Mouse (Mus musculus): ENCODE data around the gene Rbl1. TPM values are rescaled to one million over a fixed set of nuclear protein-coding genes. Genes with fewer than 3 reads are reported as not detected.

Gene Rbl1
- total and polyA plus RNA-seq, 3 experiments, result 17.8 to 18.1 TPM; not detected in 1

DNA sequence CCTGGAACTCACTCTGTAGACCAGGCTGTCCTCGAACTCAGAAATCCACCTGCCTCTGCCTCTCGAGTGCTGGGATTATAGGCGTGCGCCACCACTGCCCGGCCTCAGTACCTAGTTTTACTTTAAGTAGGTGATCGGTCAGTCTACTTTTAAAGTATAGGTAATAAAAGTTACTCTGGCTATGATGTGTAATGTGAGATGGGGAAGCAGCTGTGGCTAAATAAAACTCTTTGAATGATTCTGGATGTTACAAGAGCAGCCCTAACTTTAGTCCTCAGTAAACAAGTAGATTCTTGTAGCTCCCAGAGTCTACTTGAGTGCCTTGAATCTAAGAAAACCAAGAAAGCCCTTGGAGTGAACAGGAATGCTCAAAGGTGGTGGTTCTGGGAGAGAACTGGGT is 31.4 kb downstream of the Rbl1 start:
- peaks cover 9 to 12% of the 10 kb centered on the region in 2 experiments; a peak in 3 of 4 replicates for H3K4me1 ChIP-seq (ENCODE audit: control insufficient read depth in 1 of 2, insufficient read depth in 2 of 2, low read length in 2 of 2)
- H3K36me3 ChIP-seq (ENCODE audit: control insufficient read depth in 1 of 2, insufficient read depth in 2 of 2, low read length in 2 of 2), result peaks cover 24 to 37% of the 10 kb centered on the region in 2 experiments
- no peaks in the 10 kb centered on the region for H3K9me3 ChIP-seq (replicated peaks; ENCODE audit: insufficient read depth, low read length)
- no peak overlapping the region for H3K27ac ChIP-seq (ENCODE audit: control insufficient read depth, low read depth, low read length)
- no peak for TF ChIP-seq TBP (IDR thresholded peaks at IDR 0.05; ENCODE audit: low read depth, low read length)
- no peak for TF ChIP-seq E2F4 (IDR thresholded peaks at IDR 0.05; ENCODE audit: borderline replicate concordance, low read depth, low read length)
- TF ChIP-seq TAL1 (IDR thresholded peaks at IDR 0.05; ENCODE audit: low read length), result no peak
- no peak for TF ChIP-seq NELFE (IDR thresholded peaks at IDR 0.05; ENCODE audit: low read depth, low read length)
- TF ChIP-seq HCFC1 (IDR thresholded peaks at IDR 0.05; ENCODE audit: low read depth, low read length), result no peak
- no peak for TF ChIP-seq TCF12 (IDR thresholded peaks at IDR 0.05; ENCODE audit: low read depth, low read length)
- no peak for TF ChIP-seq ZNF384 (IDR thresholded peaks at IDR 0.05; ENCODE audit: low read depth, low read length)
- TF ChIP-seq MAFK (IDR thresholded peaks at IDR 0.05; ENCODE audit: borderline replicate concordance, low read depth, low read length), result no peak
- no peak for TF ChIP-seq NRF1 (IDR thresholded peaks at IDR 0.05; ENCODE audit: insufficient read depth, low read depth, low read length, poor library complexity, severe bottlenecking)
- TF ChIP-seq ELF1 (IDR thresholded peaks at IDR 0.05; ENCODE audit: low read depth, low read length), result no peak
- no peak for TF ChIP-seq MXI1 (IDR thresholded peaks at IDR 0.05; ENCODE audit: low read depth, low read length)
- no peak for TF ChIP-seq RAD21 (IDR thresholded peaks at IDR 0.05; ENCODE audit: low read depth, low read length)
- no peak for TF ChIP-seq ETS1 (IDR thresholded peaks at IDR 0.05; ENCODE audit: low read depth, low read length)
- TF ChIP-seq SIN3A (IDR thresholded peaks at IDR 0.05; ENCODE audit: low read length), result no peak
- no peak for TF ChIP-seq MYB (IDR thresholded peaks at IDR 0.05; ENCODE audit: low read depth, low read length)
- no peak for TF ChIP-seq JUND (IDR thresholded peaks at IDR 0.05; ENCODE audit: low read depth, low read length)
- TF ChIP-seq RCOR1 (IDR thresholded peaks at IDR 0.05; ENCODE audit: low read depth, low read length), result no peak
- DNase-seq (ENCODE audit: low read depth, low spot score), result no peak
- H3K9ac ChIP-seq (ENCODE audit: control insufficient read depth, low read depth, low read length, poor library complexity, severe bottlenecking), result no peak overlapping the region
- no peak overlapping the region for H3K4me3 ChIP-seq (ENCODE audit: control insufficient read depth in 1 of 2, insufficient read depth in 1 of 2, low read depth in 2 of 2, low read length in 2 of 2)
- H3K27me3 ChIP-seq (ENCODE audit: control insufficient read depth in 1 of 2, insufficient read depth in 2 of 2, low read length in 2 of 2), result no peaks in the 10 kb centered on the region
- H3K79me2 ChIP-seq (ENCODE audit: control insufficient read depth, insufficient read depth, low read length, poor library complexity), result no peaks in the 10 kb centered on the region

DNA sequence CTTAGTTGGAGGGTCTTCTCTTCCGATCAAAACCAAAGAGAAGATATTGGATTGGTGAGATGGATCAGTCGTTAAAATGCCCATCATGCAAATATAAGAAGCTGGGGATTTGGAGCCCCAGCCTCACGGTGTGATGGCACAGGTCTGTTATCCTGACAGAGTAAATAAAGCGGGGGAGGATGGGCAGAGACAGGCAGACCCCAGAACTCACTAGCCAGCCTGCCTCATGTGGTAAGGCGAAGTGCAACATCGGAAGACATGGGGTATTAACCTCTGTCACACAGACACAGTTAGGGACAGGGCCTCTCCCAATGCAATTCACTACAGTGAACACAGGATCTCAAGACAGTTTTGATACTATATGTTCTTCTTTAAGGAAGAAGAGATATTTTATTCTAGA is 33.7 kb downstream of the Rbl1 start:
- peaks cover 0 to 9% of the 10 kb centered on the region in 2 experiments; a peak in 3 of 4 replicates for H3K4me1 ChIP-seq (ENCODE audit: control insufficient read depth in 1 of 2, insufficient read depth in 2 of 2, low read length in 2 of 2)
- no peak overlapping the region for H3K9ac ChIP-seq (ENCODE audit: control insufficient read depth, low read depth, low read length, poor library complexity, severe bottlenecking)
- no peak overlapping the region for H3K4me3 ChIP-seq (ENCODE audit: control insufficient read depth in 1 of 2, insufficient read depth in 1 of 2, low read depth in 2 of 2, low read length in 2 of 2)
- no peaks in the 10 kb centered on the region for H3K27me3 ChIP-seq (ENCODE audit: control insufficient read depth in 1 of 2, insufficient read depth in 2 of 2, low read length in 2 of 2)
- H3K36me3 ChIP-seq (ENCODE audit: control insufficient read depth in 1 of 2, insufficient read depth in 2 of 2, low read length in 2 of 2), result peaks cover 14 to 25% of the 10 kb centered on the region in 2 experiments
- no peak overlapping the region for H3K27ac ChIP-seq (ENCODE audit: control insufficient read depth, low read depth, low read length)
- no peaks in the 10 kb centered on the region for H3K9me3 ChIP-seq (replicated peaks; ENCODE audit: insufficient read depth, low read length)
- no peaks in the 10 kb centered on the region for H3K79me2 ChIP-seq (ENCODE audit: control insufficient read depth, insufficient read depth, low read length, poor library complexity)
- TF ChIP-seq RCOR1 (IDR thresholded peaks at IDR 0.05; ENCODE audit: low read depth, low read length) (no peak), CHD1 (IDR thresholded peaks at IDR 0.05; ENCODE audit: low read depth, low read length) (no peak), NELFE (IDR thresholded peaks at IDR 0.05; ENCODE audit: low read depth, low read length) (no peak), TAL1 (IDR thresholded peaks at IDR 0.05; ENCODE audit: low read length) (no peak), ZC3H11A (IDR thresholded peaks at IDR 0.05; ENCODE audit: low read depth, low read length) (no peak), MAFK (IDR thresholded peaks at IDR 0.05; ENCODE audit: borderline replicate concordance, low read depth, low read length) (no peak), MEF2A (IDR thresholded peaks at IDR 0.05; ENCODE audit: extremely low read depth, insufficient replicate concordance, low read depth, low read length, poor library complexity, severe bottlenecking) (no peak), RAD21 (IDR thresholded peaks at IDR 0.05; ENCODE audit: low read depth, low read length) (no peak), MAX (IDR thresholded peaks at IDR 0.05; ENCODE audit: low read length) (no peak), ETS1 (IDR thresholded peaks at IDR 0.05; ENCODE audit: low read depth, low read length) (no peak), KAT2A (conservative IDR thresholded peaks at IDR 0.05; ENCODE audit: low read depth, low read length) (no peak), CTCF (IDR thresholded peaks at IDR 0.05 in 2 of 3, conservative IDR thresholded peaks at IDR 0.05 in 1 of 3; ENCODE audit: control insufficient read depth in 1 of 3, insufficient read depth in 1 of 3, low read depth in 2 of 3, low read length in 3 of 3, poor library complexity in 1 of 3, severe bottlenecking in 1 of 3) (no peak), NRF1 (IDR thresholded peaks at IDR 0.05; ENCODE audit: insufficient read depth, low read depth, low read length, poor library complexity, severe bottlenecking) (no peak)
- DNase-seq (ENCODE audit: low read depth, low spot score), result no peak

Data from MEL (cell line).